In genomic region chr3:37810763-37811162, GRCm38 (mm10) we compare ENCODE assay signal across 22 mouse cellular contexts.
DNase-seq lines count a peak whose midpoint lies in the region; ATAC-seq and TF ChIP-seq lines count a peak whose summit lies in the region.
"Had no signal": no experiment of that assay in that cellular context is flagged by ENCODE, and none has a peak within 500 bp of the region (broad histone marks: within the 10 kb centered on the region; RNA-seq: fewer than 3 reads in every experiment).

No protein-coding gene starts in this region.

- TF ChIP-seq POLR2A in heart, adult 2 months (IDR thresholded peaks at IDR 0.05; ENCODE audit: insufficient read depth, low read depth, low read length) = no peak
- TF ChIP-seq POLR2A in liver, adult 2 months (IDR thresholded peaks at IDR 0.05; ENCODE audit: extremely low read depth, insufficient read depth, low read length) = no peak

- no peaks in the 10 kb centered on the region for H3K79me2 ChIP-seq in heart, adult 2 months (replicated peaks; ENCODE audit: control insufficient read depth, insufficient read depth, low read length)
- H3K79me2 ChIP-seq in liver, adult 2 months (ENCODE audit: control insufficient read depth, insufficient read depth, low read length) = no peaks in the 10 kb centered on the region

- no peak for TF ChIP-seq CTCF in heart, adult 2 months (IDR thresholded peaks at IDR 0.05)
- no peak for TF ChIP-seq CTCF in liver, adult 2 months (IDR thresholded peaks at IDR 0.05; ENCODE audit: low read depth, low read length)

- no peak overlapping the region for H3K4me3 ChIP-seq in heart, adult 2 months
- no peak overlapping the region for H3K4me3 ChIP-seq in liver, adult 2 months (ENCODE audit: insufficient read depth, low read depth, low read length)
- no peak overlapping the region for H3K4me3 ChIP-seq in liver, embryonic 11.5 days (ENCODE audit: low read depth, low read length)
- H3K4me3 ChIP-seq: embryonic facial prominence, embryonic 13.5 days; embryonic facial prominence, embryonic 15.5 days; erythroblast, embryonic 14.5 days; forebrain, embryonic 10.5 days; forebrain, embryonic 12.5 days had no signal

- no peak for TF ChIP-seq EP300 in heart, adult 2 months (IDR thresholded peaks at IDR 0.05; ENCODE audit: insufficient read depth, low read depth, low read length)

- H3K4me2 ChIP-seq in liver, embryonic 11.5 days = no peak overlapping the region
- H3K4me2 ChIP-seq: embryonic facial prominence, embryonic 13.5 days; embryonic facial prominence, embryonic 15.5 days; forebrain, embryonic 12.5 days had no signal

- H3K9me3 ChIP-seq in liver, embryonic 11.5 days (ENCODE audit: control insufficient read depth, low read length) = peaks cover 2% of the 10 kb centered on the region; the same call in 1 of the 2 replicates
- H3K9me3 ChIP-seq: embryonic facial prominence, embryonic 15.5 days had no signal

- H3K4me1 ChIP-seq in heart, adult 2 months (ENCODE audit: control insufficient read depth, insufficient read depth, low read length) = 0 out of 2 replicates have a peak, but pooled peaks cover under 1% of the 10 kb centered on the region
- no peaks in the 10 kb centered on the region for H3K4me1 ChIP-seq in liver, adult 2 months (ENCODE audit: control insufficient read depth, insufficient read depth, low read length)
- no peaks in the 10 kb centered on the region for H3K4me1 ChIP-seq in liver, embryonic 11.5 days (replicated peaks; ENCODE audit: control insufficient read depth, insufficient read depth, low read length)
- H3K4me1 ChIP-seq: forebrain, embryonic 10.5 days; forebrain, embryonic 12.5 days had no signal

- 55% methylated on average over 2 of the region's 2 CpGs for WGBS in heart, adult 2 months
- 88% methylated on average over 2 of the region's 2 CpGs for WGBS in liver, adult 2 months
- 89% methylated on average over 2 of the region's 2 CpGs for WGBS in liver, embryonic 11.5 days

- intact Hi-C loops in heart, adult 2 months (cut with DNase I) = loop anchor here (5.0 kb wide), 1 partner anchor 317 kb away; no protein-coding TSS in a partner anchor
- intact Hi-C loops in heart, postnatal 36 days (cut with DNase I) = no loop called here

- no peak for DNase-seq in heart, adult 2 months
- DNase-seq in heart, postnatal 36 days = no peak
- peak; percentile 34 to 56 for DNase-seq in heart, adult 9 months (ENCODE audit: low spot score in 2 of 2)
- no peak for DNase-seq in heart, postnatal 4 days
- DNase-seq in liver, adult 2 months (ENCODE audit: extremely low read depth, low read depth, low spot score) = peak; percentile 24
- DNase-seq in liver, embryonic 11.5 days (ENCODE audit: low spot score) = no peak
- DNase-seq: adrenal gland, adult 2 months; adrenal gland, postnatal 10 days; adrenal gland, postnatal 25 days; cerebellum, adult 11 months; cerebellum, adult 18-20 months; cerebellum, adult 8-10 months; cerebellum, adult 9-11 months; cerebellum, postnatal 14 days; cerebellum, postnatal 36 days; embryo, embryonic 11 days had no signal

- H3K27ac ChIP-seq in heart, adult 2 months = peak overlapping the region; percentile 2
- no peak overlapping the region for H3K27ac ChIP-seq in liver, adult 2 months (replicated peaks; ENCODE audit: insufficient read depth, low read depth, low read length)
- no peak overlapping the region for H3K27ac ChIP-seq in liver, embryonic 11.5 days (ENCODE audit: low read depth, low read length)
- H3K27ac ChIP-seq: embryonic facial prominence, embryonic 13.5 days; embryonic facial prominence, embryonic 15.5 days; forebrain, embryonic 10.5 days; forebrain, embryonic 12.5 days had no signal

- H3K9ac ChIP-seq in heart, adult 2 months (ENCODE audit: low read depth, low read length) = no peak overlapping the region
- no peak overlapping the region for H3K9ac ChIP-seq in liver, adult 2 months (ENCODE audit: low read depth, low read length)
- H3K9ac ChIP-seq in liver, embryonic 11.5 days (ENCODE audit: low read depth, low read length) = no peak overlapping the region
- H3K9ac ChIP-seq: embryonic facial prominence, embryonic 13.5 days; embryonic facial prominence, embryonic 15.5 days; forebrain, embryonic 12.5 days had no signal

- ATAC-seq in liver, embryonic 11.5 days (replicated peaks; ENCODE audit: low FRiP score) = no peak
- ATAC-seq: forebrain, embryonic 14.5 days had no signal

- no peaks in the 10 kb centered on the region for H3K36me3 ChIP-seq in heart, adult 2 months (ENCODE audit: control insufficient read depth, insufficient read depth, low read length)
- no peaks in the 10 kb centered on the region for H3K36me3 ChIP-seq in liver, adult 2 months (ENCODE audit: control insufficient read depth, insufficient read depth, low read length)
- no peaks in the 10 kb centered on the region for H3K36me3 ChIP-seq in liver, embryonic 11.5 days (ENCODE audit: control insufficient read depth, insufficient read depth, low read length)
- H3K36me3 ChIP-seq: embryonic facial prominence, embryonic 13.5 days; embryonic facial prominence, embryonic 15.5 days; forebrain, embryonic 10.5 days; forebrain, embryonic 12.5 days had no signal

- H3K27me3 ChIP-seq in heart, adult 2 months (ENCODE audit: control insufficient read depth, insufficient read depth, low read length) = no peaks in the 10 kb centered on the region
- no peaks in the 10 kb centered on the region for H3K27me3 ChIP-seq in liver, adult 2 months (ENCODE audit: control insufficient read depth, insufficient read depth, low read length)
- H3K27me3 ChIP-seq in liver, embryonic 11.5 days (replicated peaks; ENCODE audit: control insufficient read depth, insufficient read depth, low read length) = no peaks in the 10 kb centered on the region
- H3K27me3 ChIP-seq: embryonic facial prominence, embryonic 13.5 days; embryonic facial prominence, embryonic 15.5 days; forebrain, embryonic 12.5 days had no signal

Comparison
In these comparisons a context has a peak if more than half of its experiments do, and no peak if none do; other contexts are left out.
1. DNase-seq: peak in heart, adult 9 months (2 of 2) and liver, adult 2 months (single experiment); none in heart, adult 2 months (0 of 2), heart, postnatal 36 days (0 of 2), heart, postnatal 4 days (single experiment) and liver, embryonic 11.5 days (single experiment).